Mouse (Mus musculus): Measurements from ENCODE around the gene Vmn1r7. TPM values are rescaled to one million over a fixed set of nuclear protein-coding genes. Genes with fewer than 3 reads are reported as not detected.
"Not testable (repeated sequence)": the region's sequence is repeated elsewhere in the genome, so short reads cannot be mapped to it uniquely, and the experiment has no call there.

Gene Vmn1r7
- not detected in 2 replicates for polyA plus RNA-seq (2012; ENCODE audit: insufficient read depth, insufficient read length, missing spikeins)

GRCm38 (mm10) chr6:57025224-57025623 is at the start of gene Vmn1r7:
TSS of gene Vmn1r7 (minus strand) at chr6:57025324.
- H3K4me3 ChIP-seq (ENCODE audit: insufficient read depth, low read length); H3K4me1 ChIP-seq (ENCODE audit: control insufficient read depth, insufficient read depth, low read length); H3K27ac ChIP-seq (ENCODE audit: insufficient read depth, low read depth, low read length): not testable (repeated sequence)

- Histone ChIP-seq H3K27ac (ENCODE audit: insufficient read depth, low read depth, low read length) (no peak within 1 kb of the TSS), H3K4me3 (ENCODE audit: insufficient read depth, low read length) (no peak within 1 kb of the TSS), H3K4me1 (ENCODE audit: control insufficient read depth, insufficient read depth, low read length) (no peaks in the 10 kb centered on the region)
- TF ChIP-seq POLR2A (IDR thresholded peaks at IDR 0.05; ENCODE audit: borderline replicate concordance, low read depth, low read length) (no peak), CTCF (IDR thresholded peaks at IDR 0.05; ENCODE audit: low read depth, low read length) (no peak)
Measured at GRCm38 (mm10) chr6:57066487-57066886, 41.4 kb upstream of the Vmn1r7 start, which contains the start of gene Vmn1r9. TSS of gene Vmn1r9 (plus strand) at chr6:57066787.

GRCm38 (mm10) chr6:57063730-57064129 is 38.6 kb upstream of the Vmn1r7 start:
- no peak for TF ChIP-seq CTCF (IDR thresholded peaks at IDR 0.05; ENCODE audit: low read depth, low read length)
- H3K4me3 ChIP-seq (ENCODE audit: insufficient read depth, low read length): no peak overlapping the region
- no peaks in the 10 kb centered on the region for H3K4me1 ChIP-seq (ENCODE audit: control insufficient read depth, insufficient read depth, low read length)
- no peak overlapping the region for H3K27ac ChIP-seq (ENCODE audit: insufficient read depth, low read depth, low read length)

GRCm38 (mm10) chr6:57034674-57035073 is 9.6 kb upstream of the Vmn1r7 start:
- Histone ChIP-seq H3K27ac (ENCODE audit: insufficient read depth, low read depth, low read length) (no peak overlapping the region), H3K4me3 (ENCODE audit: insufficient read depth, low read length) (no peak overlapping the region), H3K4me1 (ENCODE audit: control insufficient read depth, insufficient read depth, low read length) (no peaks in the 10 kb centered on the region)
- TF ChIP-seq CTCF (IDR thresholded peaks at IDR 0.05; ENCODE audit: low read depth, low read length) (no peak), POLR2A (IDR thresholded peaks at IDR 0.05; ENCODE audit: borderline replicate concordance, low read depth, low read length) (no peak)

- no peak within 1 kb of the TSS for H3K27ac ChIP-seq (ENCODE audit: insufficient read depth, low read depth, low read length)
- no peaks in the 10 kb centered on the region for H3K4me1 ChIP-seq (ENCODE audit: control insufficient read depth, insufficient read depth, low read length)
- no peak within 1 kb of the TSS for H3K4me3 ChIP-seq (ENCODE audit: insufficient read depth, low read length)
- TF ChIP-seq POLR2A (IDR thresholded peaks at IDR 0.05; ENCODE audit: borderline replicate concordance, low read depth, low read length): no peak
- TF ChIP-seq CTCF (IDR thresholded peaks at IDR 0.05; ENCODE audit: low read depth, low read length): no peak
Measured at GRCm38 (mm10) chr6:57031984-57032383, 6.9 kb upstream of the Vmn1r7 start, which contains the start of gene Vmn1r8. TSS of gene Vmn1r8 (plus strand) at chr6:57032284.

GRCm38 (mm10) chr6:56996943-56997342 is 28.2 kb downstream of the Vmn1r7 start, which contains the start of gene Vmn1r6:
TSS of gene Vmn1r6 (plus strand) at chr6:56997243.
- H3K4me1 ChIP-seq (ENCODE audit: control insufficient read depth, insufficient read depth, low read length): no peaks in the 10 kb centered on the region
- no peak within 1 kb of the TSS for H3K4me3 ChIP-seq (ENCODE audit: insufficient read depth, low read length)
- no peak for TF ChIP-seq CTCF (IDR thresholded peaks at IDR 0.05; ENCODE audit: low read depth, low read length)
- TF ChIP-seq POLR2A (IDR thresholded peaks at IDR 0.05; ENCODE audit: borderline replicate concordance, low read depth, low read length): no peak
- no peak within 1 kb of the TSS for H3K27ac ChIP-seq (ENCODE audit: insufficient read depth, low read depth, low read length)

Other genes with a start within 250 kb of the Vmn1r7 start
- 35.1 and 42.6 TPM in 2 replicates for gene Kbtbd2, start 227.5 kb downstream of the Vmn1r7 start, polyA plus RNA-seq (2012; ENCODE audit: insufficient read depth, insufficient read length, missing spikeins)
- gene Fkbp9, start 193.3 kb downstream of the Vmn1r7 start, polyA plus RNA-seq (2012; ENCODE audit: insufficient read depth, insufficient read length, missing spikeins): 6.8 and 6.9 TPM in 2 replicates
- gene Nt5c3, start 101.4 kb downstream of the Vmn1r7 start, polyA plus RNA-seq (2012; ENCODE audit: insufficient read depth, insufficient read length, missing spikeins): 29.9 and 30.8 TPM in 2 replicates
- not detected in 2 replicates for gene Vmn1r4, start 101.3 kb downstream of the Vmn1r7 start, polyA plus RNA-seq (2012; ENCODE audit: insufficient read depth, insufficient read length, missing spikeins)
- not detected in 2 replicates for gene Vmn1r5, start 55.1 kb downstream of the Vmn1r7 start, polyA plus RNA-seq (2012; ENCODE audit: insufficient read depth, insufficient read length, missing spikeins)
- 0.48 TPM in 1 of 2 replicates, not detected in the other for gene Vmn1r6, start 28.1 kb downstream of the Vmn1r7 start, polyA plus RNA-seq (2012; ENCODE audit: insufficient read depth, insufficient read length, missing spikeins)
- not detected in 2 replicates for gene Vmn1r8, start 7.0 kb upstream of the Vmn1r7 start, polyA plus RNA-seq (2012; ENCODE audit: insufficient read depth, insufficient read length, missing spikeins)
- not detected in 2 replicates for gene Vmn1r9, start 41.5 kb upstream of the Vmn1r7 start, polyA plus RNA-seq (2012; ENCODE audit: insufficient read depth, insufficient read length, missing spikeins)
- not detected in 2 replicates for gene Vmn1r10, start 84.1 kb upstream of the Vmn1r7 start, polyA plus RNA-seq (2012; ENCODE audit: insufficient read depth, insufficient read length, missing spikeins)
- gene Vmn1r11, start 108.1 kb upstream of the Vmn1r7 start, polyA plus RNA-seq (2012; ENCODE audit: insufficient read depth, insufficient read length, missing spikeins): not detected in 2 replicates
- gene Vmn1r12, start 131.6 kb upstream of the Vmn1r7 start, polyA plus RNA-seq (2012; ENCODE audit: insufficient read depth, insufficient read length, missing spikeins): 0.89 TPM in 1 of 2 replicates, not detected in the other
- gene Vmn1r13, start 178.0 kb upstream of the Vmn1r7 start, polyA plus RNA-seq (2012; ENCODE audit: insufficient read depth, insufficient read length, missing spikeins): not detected in 2 replicates
- not detected in 2 replicates for gene Vmn1r14, start 206.4 kb upstream of the Vmn1r7 start, polyA plus RNA-seq (2012; ENCODE audit: insufficient read depth, insufficient read length, missing spikeins)
- gene Vmn1r15, start 232.6 kb upstream of the Vmn1r7 start, polyA plus RNA-seq (2012; ENCODE audit: insufficient read depth, insufficient read length, missing spikeins): not detected in 2 replicates